Mouse (Mus musculus): Measurements from ENCODE around the gene Camta2. TPM values are rescaled to one million over a fixed set of nuclear protein-coding genes. Genes with fewer than 3 reads are reported as not detected.

Gene Camta2
- polyA plus RNA-seq, 1 experiment from 2014 or later: 10.9 TPM

DNA sequence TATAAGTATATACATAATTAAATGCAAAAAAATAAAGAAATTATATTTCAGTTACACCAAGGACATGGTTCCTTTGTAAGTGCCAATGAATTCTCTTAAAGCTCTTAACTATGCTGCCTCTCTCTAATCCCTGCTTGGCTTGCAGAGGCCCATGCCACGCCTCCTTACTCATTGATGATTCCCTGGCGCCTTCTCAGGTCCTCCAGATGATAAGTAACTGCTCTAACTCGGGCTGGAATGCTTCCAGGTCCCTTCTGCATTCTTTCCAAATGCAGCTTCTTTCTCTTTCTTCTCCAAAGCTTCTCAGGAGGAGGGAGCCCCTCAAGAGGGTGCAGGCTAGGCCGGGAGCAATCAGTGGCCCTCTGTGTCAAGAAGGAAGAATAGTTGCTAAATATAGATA, 1.7 kb upstream of the Camta2 start:
- Histone ChIP-seq H3K4me1 (replicated peaks) (peaks cover 25% of the 10 kb centered on the region), H3K4me2 (no peak overlapping the region), H3K4me3 (no peak overlapping the region), H3K27ac (ENCODE audit: poor library complexity, severe bottlenecking) (no peak overlapping the region), H3K9me3 (replicated peaks) (no peaks in the 10 kb centered on the region), H3K36me3 (peaks cover 12% of the 10 kb centered on the region), H3K27me3 (replicated peaks) (no peaks in the 10 kb centered on the region), H3K9ac (no peak overlapping the region)
- WGBS: 34% methylated on average over 4 of the region's 4 CpGs
- no peak for ATAC-seq (ENCODE audit: insufficient number of reproducible peaks, low FRiP score)

DNA sequence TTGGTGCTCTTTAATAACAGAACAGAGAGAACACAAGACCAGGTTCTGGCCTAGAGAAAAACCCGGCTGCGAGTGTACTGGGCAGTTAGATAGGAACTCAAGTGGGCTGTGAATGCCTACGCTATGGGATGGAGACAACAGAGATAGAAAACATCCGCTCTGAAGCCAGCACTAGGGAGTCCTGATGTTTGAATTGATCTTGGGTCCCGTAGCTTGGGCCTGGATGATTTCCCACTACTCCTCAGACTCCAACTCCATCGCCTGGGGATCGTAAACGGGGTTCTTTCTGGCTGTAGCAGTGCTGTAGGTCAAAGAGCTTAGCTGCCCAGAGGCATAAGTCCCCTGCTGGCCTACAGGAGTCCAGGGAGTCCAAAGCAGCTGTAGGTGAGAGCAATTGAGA, 467 bp upstream of the Camta2 start:
- H3K4me2 ChIP-seq: peak overlapping the region; percentile 87
- H3K4me3 ChIP-seq: peak overlapping the region; percentile 78
- no peaks in the 10 kb centered on the region for H3K27me3 ChIP-seq (replicated peaks)
- ATAC-seq (ENCODE audit: insufficient number of reproducible peaks, low FRiP score): no peak
- peaks cover 25% of the 10 kb centered on the region for H3K4me1 ChIP-seq (replicated peaks)
- H3K9me3 ChIP-seq (replicated peaks): no peaks in the 10 kb centered on the region
- whole genome bisulfite sequencing: 13% methylated on average over 8 of the region's 8 CpGs
- peak overlapping the region; percentile 90 for H3K9ac ChIP-seq
- H3K36me3 ChIP-seq: peaks cover 23% of the 10 kb centered on the region
- H3K27ac ChIP-seq (ENCODE audit: poor library complexity, severe bottlenecking): peak overlapping the region; percentile 79

DNA sequence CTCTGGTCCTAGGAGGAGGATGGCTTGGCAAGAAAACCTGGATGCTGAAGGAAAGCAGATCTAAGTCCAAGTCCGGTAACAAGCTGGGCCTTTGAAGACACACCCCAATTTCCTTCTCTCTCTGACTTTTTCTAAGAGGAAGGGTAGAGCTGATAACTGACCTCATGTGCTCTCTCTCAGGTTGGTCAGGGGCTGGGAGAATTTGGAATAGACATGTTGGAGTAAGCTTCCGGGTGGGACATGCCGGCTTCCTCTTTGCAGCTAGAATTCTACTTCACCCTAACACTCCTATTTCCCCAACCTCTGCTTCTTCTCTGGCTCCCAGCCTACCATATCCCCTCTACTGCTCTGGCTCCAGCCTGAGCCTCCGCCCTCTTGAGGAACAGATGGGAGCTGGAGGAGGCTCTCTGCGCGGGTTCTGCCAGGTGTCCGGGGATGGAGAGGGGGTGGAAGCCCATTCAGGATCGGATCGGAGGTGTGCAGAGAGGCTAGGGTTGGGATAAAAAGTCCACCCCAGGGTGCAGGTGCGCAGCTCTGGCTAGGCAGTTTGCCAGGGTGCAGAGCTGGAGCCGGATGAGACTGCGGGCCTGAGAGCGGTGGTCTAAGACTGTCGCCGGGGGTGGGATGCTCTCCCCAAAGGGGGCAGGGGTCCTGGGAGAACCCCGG, 871 bp downstream of the Camta2 start:
- H3K4me1 ChIP-seq (replicated peaks): peaks cover 30% of the 10 kb centered on the region
- H3K27me3 ChIP-seq (replicated peaks): no peaks in the 10 kb centered on the region
- peak overlapping the region; percentile 90 for H3K9ac ChIP-seq
- peak overlapping the region; percentile 78 for H3K4me3 ChIP-seq
- no peaks in the 10 kb centered on the region for H3K9me3 ChIP-seq (replicated peaks)
- WGBS: 3% methylated on average over 16 of the region's 16 CpGs
- peak overlapping the region; percentile 79 for H3K27ac ChIP-seq (ENCODE audit: poor library complexity, severe bottlenecking)
- ATAC-seq (ENCODE audit: insufficient number of reproducible peaks, low FRiP score): peak; percentile 44
- H3K4me2 ChIP-seq: peak overlapping the region; percentile 87
- peaks cover 36% of the 10 kb centered on the region for H3K36me3 ChIP-seq

DNA sequence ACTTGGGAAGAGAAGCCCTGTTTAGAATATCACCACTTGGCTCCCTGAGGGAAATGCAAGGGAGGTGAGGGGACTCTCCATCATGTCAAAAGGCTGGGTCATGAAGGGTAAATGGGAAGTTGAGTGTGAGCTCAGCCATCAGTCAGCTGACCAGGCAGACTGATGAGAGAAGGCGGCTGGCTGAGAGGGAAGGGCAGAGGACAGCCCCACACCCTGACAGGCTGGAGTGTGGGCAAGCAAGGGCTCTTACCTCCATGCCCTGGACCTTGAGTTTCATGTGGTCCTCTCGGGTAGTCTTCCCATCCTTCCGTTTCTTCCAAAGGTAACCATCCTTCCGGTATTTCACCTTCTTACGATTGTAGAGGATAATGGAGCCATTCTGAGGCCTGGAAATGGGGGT, 4.3 kb downstream of the Camta2 start:
- H3K36me3 ChIP-seq: peaks cover 64% of the 10 kb centered on the region
- no peak overlapping the region for H3K4me2 ChIP-seq
- no peak for ATAC-seq (ENCODE audit: insufficient number of reproducible peaks, low FRiP score)
- WGBS: 83% methylated on average over 5 of the region's 5 CpGs
- H3K9ac ChIP-seq: no peak overlapping the region
- H3K4me1 ChIP-seq (replicated peaks): peaks cover 24% of the 10 kb centered on the region
- H3K4me3 ChIP-seq: no peak overlapping the region
- H3K9me3 ChIP-seq (replicated peaks): no peaks in the 10 kb centered on the region
- H3K27me3 ChIP-seq (replicated peaks): no peaks in the 10 kb centered on the region
- no peak overlapping the region for H3K27ac ChIP-seq (ENCODE audit: poor library complexity, severe bottlenecking)

DNA sequence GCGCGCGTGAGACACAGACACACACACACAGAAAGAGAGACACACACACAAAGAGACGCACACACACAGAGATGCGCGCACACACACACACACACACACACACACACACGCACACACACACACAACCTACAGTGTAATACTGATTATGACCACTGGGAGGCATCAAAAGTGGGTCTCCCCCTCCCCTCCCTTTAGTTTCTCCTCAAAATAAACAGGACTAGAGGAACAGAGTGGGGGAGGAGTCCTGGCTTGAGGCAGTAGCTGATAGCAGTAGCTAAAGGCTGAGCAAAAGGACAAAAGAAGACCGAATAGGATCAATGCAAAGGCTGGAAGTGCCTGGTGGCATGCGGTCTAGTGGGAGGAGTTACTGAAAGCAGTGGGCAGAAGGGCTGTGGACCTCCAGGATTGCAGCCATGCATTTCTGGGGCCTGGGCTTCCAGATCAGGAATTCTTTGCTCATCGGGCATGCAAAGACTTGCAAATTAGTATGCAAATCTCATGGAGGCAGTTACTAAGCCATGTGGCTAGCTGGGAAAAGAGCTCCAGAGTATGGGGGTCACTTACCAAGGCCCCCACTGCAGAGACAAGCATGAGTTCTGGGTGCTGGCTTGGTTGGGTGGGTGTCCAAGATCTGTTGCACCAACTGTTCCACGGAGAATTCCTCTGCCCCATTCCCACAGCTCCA, 5.9 kb downstream of the Camta2 start:
- peaks cover 71% of the 10 kb centered on the region for H3K36me3 ChIP-seq
- no peak overlapping the region for H3K4me3 ChIP-seq
- WGBS: 18% methylated on average over 11 of the region's 11 CpGs
- 0 out of 2 replicates have a peak, but pooled peaks have one; percentile 39 for ATAC-seq (ENCODE audit: insufficient number of reproducible peaks, low FRiP score)
- peak overlapping the region; percentile 28; the same call in 1 of the 2 replicates for H3K9ac ChIP-seq
- H3K4me2 ChIP-seq: peak overlapping the region; percentile 23; the same call in 1 of the 2 replicates
- H3K27me3 ChIP-seq (replicated peaks): no peaks in the 10 kb centered on the region
- no peak overlapping the region for H3K27ac ChIP-seq (ENCODE audit: poor library complexity, severe bottlenecking)
- H3K9me3 ChIP-seq (replicated peaks): no peaks in the 10 kb centered on the region
- H3K4me1 ChIP-seq (replicated peaks): peaks cover 15% of the 10 kb centered on the region

DNA sequence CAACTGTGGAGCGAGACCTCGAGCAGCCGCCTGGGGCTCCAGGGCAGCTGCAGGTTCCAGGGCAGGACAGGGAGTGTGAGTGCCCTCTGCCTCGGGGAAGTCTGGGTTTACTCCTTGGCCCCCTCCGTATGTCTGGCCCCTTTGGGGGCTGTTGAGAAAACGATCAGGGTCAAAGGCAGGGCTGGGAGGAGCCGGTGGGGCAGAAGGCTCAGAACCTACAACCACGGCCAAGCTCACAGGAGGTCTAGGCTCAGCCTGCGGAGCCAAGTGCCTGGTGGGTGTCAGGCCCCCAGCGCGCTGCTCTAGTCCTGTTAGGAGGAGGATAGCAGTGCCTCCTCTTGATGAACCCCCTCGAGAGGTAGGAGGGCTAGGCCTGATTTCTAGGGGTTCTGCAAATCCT, 6.7 kb downstream of the Camta2 start:
- Histone ChIP-seq H3K27me3 (replicated peaks) (no peaks in the 10 kb centered on the region), H3K4me3 (no peak overlapping the region), H3K36me3 (peaks cover 78% of the 10 kb centered on the region), H3K9ac (no peak overlapping the region), H3K9me3 (replicated peaks) (no peaks in the 10 kb centered on the region), H3K4me1 (replicated peaks) (peaks cover 12% of the 10 kb centered on the region), H3K27ac (ENCODE audit: poor library complexity, severe bottlenecking) (no peak overlapping the region), H3K4me2 (no peak overlapping the region)
- WGBS: 63% methylated on average over 12 of the region's 12 CpGs
- ATAC-seq (ENCODE audit: insufficient number of reproducible peaks, low FRiP score): no peak

DNA sequence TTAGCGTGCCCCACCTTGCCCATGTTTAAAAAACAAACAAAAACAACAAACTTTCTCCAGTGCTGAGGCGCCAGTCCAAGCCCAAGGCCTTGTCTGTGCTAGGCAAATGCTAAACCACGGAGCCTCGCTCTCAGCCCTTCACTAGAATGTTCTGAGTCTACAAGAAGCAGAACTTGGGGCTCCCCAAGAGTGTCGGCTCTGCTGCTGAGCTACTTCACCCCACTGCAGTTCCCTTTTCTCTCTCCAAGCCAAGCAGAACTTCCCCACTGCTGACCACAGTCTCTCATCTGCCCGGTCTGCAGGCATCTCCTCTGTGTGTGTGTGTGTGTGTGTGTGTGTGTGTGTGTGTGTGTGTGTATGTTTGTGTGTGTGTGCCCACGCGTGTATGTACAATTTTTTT, 8.0 kb downstream of the Camta2 start:
- no peak for ATAC-seq (ENCODE audit: insufficient number of reproducible peaks, low FRiP score)
- no peaks in the 10 kb centered on the region for H3K27me3 ChIP-seq (replicated peaks)
- H3K36me3 ChIP-seq: peaks cover 81% of the 10 kb centered on the region
- peaks cover 18% of the 10 kb centered on the region for H3K4me1 ChIP-seq (replicated peaks)
- WGBS: 83% methylated on average over 8 of the region's 8 CpGs
- H3K4me3 ChIP-seq: no peak overlapping the region
- H3K27ac ChIP-seq (ENCODE audit: poor library complexity, severe bottlenecking): no peak overlapping the region
- no peak overlapping the region for H3K9ac ChIP-seq
- no peaks in the 10 kb centered on the region for H3K9me3 ChIP-seq (replicated peaks)
- H3K4me2 ChIP-seq: no peak overlapping the region

DNA sequence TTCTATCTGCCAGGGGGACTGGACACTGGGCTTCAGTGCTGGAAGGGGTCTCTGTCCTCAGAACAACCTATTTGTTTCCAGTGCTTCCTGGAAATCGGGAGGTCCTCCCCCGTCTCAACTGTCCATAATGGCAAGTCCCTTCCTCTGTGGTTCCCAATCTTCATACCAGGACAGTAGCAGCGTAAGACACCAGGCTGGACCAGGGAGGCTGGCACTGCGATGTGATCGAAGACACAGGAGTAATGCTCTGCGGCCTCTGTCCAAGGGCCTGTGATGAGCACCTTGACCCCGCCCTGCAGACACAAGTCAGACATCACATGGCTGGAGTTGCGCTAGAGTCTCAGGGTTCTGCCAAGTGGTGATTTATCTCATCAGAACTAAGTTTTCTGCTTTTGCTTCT, 8.5 kb downstream of the Camta2 start:
- no peak overlapping the region for H3K9ac ChIP-seq
- no peak for ATAC-seq (ENCODE audit: insufficient number of reproducible peaks, low FRiP score)
- no peak overlapping the region for H3K4me3 ChIP-seq
- no peaks in the 10 kb centered on the region for H3K9me3 ChIP-seq (replicated peaks)
- 92% methylated on average over 8 of the region's 8 CpGs for WGBS
- H3K27me3 ChIP-seq (replicated peaks): no peaks in the 10 kb centered on the region
- no peak overlapping the region for H3K27ac ChIP-seq (ENCODE audit: poor library complexity, severe bottlenecking)
- no peak overlapping the region for H3K4me2 ChIP-seq
- peaks cover 18% of the 10 kb centered on the region for H3K4me1 ChIP-seq (replicated peaks)
- H3K36me3 ChIP-seq: peaks cover 81% of the 10 kb centered on the region

DNA sequence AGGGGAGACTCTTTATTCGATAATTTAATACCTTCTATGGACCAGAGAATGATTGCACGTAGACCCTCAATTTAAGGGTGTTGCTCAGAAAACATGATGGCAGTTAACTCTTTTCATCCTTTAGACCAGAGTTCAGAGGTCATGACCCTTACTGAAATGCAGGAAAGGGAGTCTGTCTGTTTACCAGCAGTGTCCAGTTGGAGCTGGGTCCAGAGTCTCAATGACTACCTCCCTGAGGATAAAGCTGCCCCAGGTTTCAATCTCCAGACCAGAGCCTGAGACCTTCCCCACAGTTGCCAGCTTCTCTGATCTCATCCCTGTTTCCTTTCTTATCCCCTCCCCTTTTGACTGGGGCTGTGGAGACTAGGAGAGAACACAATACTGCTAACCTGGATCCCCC, 9.3 kb downstream of the Camta2 start:
- no peaks in the 10 kb centered on the region for H3K27me3 ChIP-seq (replicated peaks)
- peaks cover 80% of the 10 kb centered on the region for H3K36me3 ChIP-seq
- H3K9me3 ChIP-seq (replicated peaks): no peaks in the 10 kb centered on the region
- no peak overlapping the region for H3K27ac ChIP-seq (ENCODE audit: poor library complexity, severe bottlenecking)
- peaks cover 18% of the 10 kb centered on the region for H3K4me1 ChIP-seq (replicated peaks)
- 86% methylated on average over 2 of the region's 2 CpGs for WGBS
- ATAC-seq (ENCODE audit: insufficient number of reproducible peaks, low FRiP score): no peak
- no peak overlapping the region for H3K4me2 ChIP-seq
- no peak overlapping the region for H3K4me3 ChIP-seq
- no peak overlapping the region for H3K9ac ChIP-seq

DNA sequence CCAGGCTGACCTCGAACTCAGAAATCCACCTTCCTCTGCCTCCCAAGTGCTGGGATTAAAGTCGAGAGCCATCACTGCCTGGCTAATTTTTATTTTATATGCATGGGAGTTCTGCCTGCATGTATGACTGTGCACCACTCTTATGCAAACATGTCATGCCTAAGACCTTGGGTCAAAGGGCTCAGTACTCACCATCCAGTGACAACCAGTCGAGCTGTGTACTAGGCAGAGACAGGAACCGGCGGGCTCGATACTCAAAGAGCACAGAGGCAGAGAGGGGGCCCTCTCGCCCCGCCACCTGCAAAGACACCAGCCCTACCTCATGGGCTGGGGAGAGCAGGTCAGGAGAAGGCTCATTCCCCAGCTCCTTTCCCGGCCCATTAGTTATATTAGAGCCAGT, 9.8 kb downstream of the Camta2 start:
- 86% methylated on average over 9 of the region's 9 CpGs for WGBS
- peaks cover 77% of the 10 kb centered on the region for H3K36me3 ChIP-seq

DNA sequence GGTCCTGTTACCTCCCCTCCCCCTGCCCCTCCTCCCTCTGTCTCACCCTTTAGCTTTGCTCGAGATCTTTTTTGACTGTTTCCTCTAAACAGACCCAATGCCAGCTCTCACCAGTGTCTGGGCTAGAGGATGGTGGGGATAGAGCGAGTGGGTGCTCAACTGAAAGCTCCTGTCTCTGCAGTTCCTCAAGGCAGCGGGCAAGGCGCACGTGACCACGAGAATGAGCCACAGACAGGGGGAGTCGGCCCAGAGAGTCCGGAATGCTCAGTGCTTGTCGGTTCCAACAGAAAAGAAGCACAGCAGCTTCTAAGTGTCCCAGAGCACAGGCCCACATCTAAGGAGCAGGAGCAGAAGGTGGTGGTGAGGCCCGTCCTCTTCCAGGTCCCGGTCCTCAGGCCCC, 13.4 kb downstream of the Camta2 start:
- WGBS: 68% methylated on average over 11 of the region's 11 CpGs
- H3K27me3 ChIP-seq (replicated peaks): no peaks in the 10 kb centered on the region
- no peak overlapping the region for H3K4me2 ChIP-seq
- H3K9me3 ChIP-seq (replicated peaks): no peaks in the 10 kb centered on the region
- no peak overlapping the region for H3K4me3 ChIP-seq
- no peak overlapping the region for H3K9ac ChIP-seq
- H3K27ac ChIP-seq (ENCODE audit: poor library complexity, severe bottlenecking): no peak overlapping the region
- ATAC-seq (ENCODE audit: insufficient number of reproducible peaks, low FRiP score): no peak
- peaks cover 56% of the 10 kb centered on the region for H3K36me3 ChIP-seq
- peaks cover 29% of the 10 kb centered on the region for H3K4me1 ChIP-seq (replicated peaks)

More for the DNA sequence above, 9.8 kb downstream of the Camta2 start:
- Histone ChIP-seq H3K4me2 (no peak overlapping the region), H3K9ac (no peak overlapping the region), H3K27ac (ENCODE audit: poor library complexity, severe bottlenecking) (no peak overlapping the region), H3K4me1 (replicated peaks) (peaks cover 18% of the 10 kb centered on the region), H3K9me3 (replicated peaks) (no peaks in the 10 kb centered on the region), H3K4me3 (no peak overlapping the region), H3K27me3 (replicated peaks) (no peaks in the 10 kb centered on the region)
- no peak for ATAC-seq (ENCODE audit: insufficient number of reproducible peaks, low FRiP score)

Data from heart, embryonic 12.5 days (tissue).